Mouse (Mus musculus) lung, embryonic 14.5 days (tissue): ENCODE data around the gene Swap70. TPM values are rescaled to one million over a fixed set of nuclear protein-coding genes. Genes with fewer than 3 reads are reported as not detected.

ENCODE experiments used
- ATAC-seq: fragments of 200-750 bp; cut with Nextera tagmentation; 2 replicates; pipeline ENCODE4 v1.8.0; 2017; ENCODE audit warnings: mild to moderate bottlenecking, moderate TSS enrichment, moderate library complexity; ENCODE audit not compliant: insufficient read depth
- DNase-seq: peaks from one replicate; pipeline ENCODE4 v3.0.0-alpha.2; 2015
- H3K27ac ChIP-seq: fragments of 300-500 bp; sonication (generic); 2 replicates; pipeline ENCODE4 v1.5.1; 2014; ENCODE audit warnings: low read depth, mild to moderate bottlenecking, moderate library complexity
- H3K27me3 ChIP-seq: fragments of 300-500 bp; sonication (generic); 2 replicates; pipeline ENCODE4 v1.6.1; 2014; ENCODE audit warnings: low read length, control low read depth; ENCODE audit not compliant: insufficient read depth
- H3K36me3 ChIP-seq: fragments of 300-500 bp; sonication (generic); 2 replicates; pipeline ENCODE4 v1.6.1; 2014; ENCODE audit warnings: control low read depth; ENCODE audit not compliant: insufficient read depth
- H3K4me1 ChIP-seq: fragments of 300-500 bp; sonication (generic); 2 replicates; pipeline ENCODE4 v1.6.1; 2014; ENCODE audit warnings: antibody characterized with exemption, control low read depth; ENCODE audit not compliant: insufficient read depth
- H3K4me2 ChIP-seq: fragments of 300-500 bp; sonication (generic); 2 replicates; pipeline ENCODE4 v1.6.1; 2014; ENCODE audit warnings: mild to moderate bottlenecking
- H3K4me3 ChIP-seq: fragments of 300-500 bp; sonication (generic); 2 replicates; pipeline ENCODE4 v1.5.1; 2014; ENCODE audit warnings: low read depth, low read length
- H3K9ac ChIP-seq: fragments of 300-500 bp; sonication (generic); 2 replicates; pipeline ENCODE4 v1.6.1; 2014
- H3K9me3 ChIP-seq: fragments of 300-500 bp; sonication (generic); 2 replicates; pipeline ENCODE4 v1.6.1; 2016; ENCODE audit warnings: low read depth, low read length, control low read depth
- CTCF ChIP-seq: IDR thresholded peaks from 2 replicates; pipeline ENCODE4 v1.5.1; 2016; ENCODE audit warnings: antibody characterized with exemption, low read depth
- WGBS: fragments of 180-500 bp; shearing (Covaris S2); extraction: QIAGEN DNeasy Blood & Tissue Kit; methylation state at CpG from one replicate; pipeline ENCODE4 v1.1.7; 2014; 5-methylcytosine and 5-hydroxymethylcytosine counted together
- polyA plus RNA-seq: library from polyadenylated mRNA; unstranded; fragments of >200 nt; fragmentation: Nextera tagmentation; extraction: Ambion mirVana; gene quantifications from 2 replicates; pipeline ENCODE4 v1.2.1, GENCODE M21; 2014

Swap70 gene
- polyA plus RNA-seq, 1 experiment from 2014 or later, result 35.4 TPM

DNA sequence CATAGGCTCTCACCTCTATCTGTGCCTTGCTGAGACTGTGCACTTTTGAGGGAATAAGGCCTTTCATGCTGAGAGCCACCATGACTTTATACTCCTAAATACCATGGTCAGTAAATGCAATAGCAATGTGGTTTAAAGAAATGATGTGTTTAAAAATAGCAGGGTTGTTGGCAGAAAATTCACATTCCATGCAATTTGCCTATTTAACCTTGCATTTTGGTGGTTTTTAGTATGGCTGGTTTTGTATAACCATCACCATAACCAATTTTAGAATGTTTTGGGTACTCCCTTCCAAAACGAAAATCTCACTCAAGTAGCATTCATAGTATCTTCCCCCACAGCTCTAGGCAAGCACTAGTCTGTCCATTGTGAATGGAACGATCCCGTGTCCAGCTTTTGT is 26.3 kb downstream of the Swap70 start:
- no peaks in the 10 kb centered on the region for H3K9me3 ChIP-seq
- H3K27me3 ChIP-seq, result no peaks in the 10 kb centered on the region
- 91% methylated on average over 3 of the region's 3 CpGs for WGBS
- DNase-seq, result no peak
- no peak overlapping the region for H3K4me3 ChIP-seq
- H3K27ac ChIP-seq, result no peak overlapping the region
- no peaks in the 10 kb centered on the region for H3K4me1 ChIP-seq
- TF ChIP-seq CTCF, result no peak
- H3K36me3 ChIP-seq, result peaks cover 12% of the 10 kb centered on the region; the same call in 1 of the 2 replicates
- no peak overlapping the region for H3K9ac ChIP-seq
- ATAC-seq, result no peak
- H3K4me2 ChIP-seq, result no peak overlapping the region

GRCm38 (mm10) chr7:110248677-110249076 is 27.2 kb downstream of the Swap70 start:
- H3K36me3 ChIP-seq, result peaks cover 20% of the 10 kb centered on the region; the same call in 1 of the 2 replicates
- H3K4me3 ChIP-seq, result no peak overlapping the region
- H3K27ac ChIP-seq, result no peak overlapping the region
- no peak overlapping the region for H3K9ac ChIP-seq
- H3K27me3 ChIP-seq, result no peaks in the 10 kb centered on the region
- 87% methylated on average over 4 of the region's 4 CpGs for WGBS
- no peak for ATAC-seq
- H3K9me3 ChIP-seq, result no peaks in the 10 kb centered on the region
- no peak for TF ChIP-seq CTCF
- no peak overlapping the region for H3K4me2 ChIP-seq
- no peak for DNase-seq
- no peaks in the 10 kb centered on the region for H3K4me1 ChIP-seq

- H3K4me2 ChIP-seq, result no peak overlapping the region
- no peak overlapping the region for H3K9ac ChIP-seq
- H3K36me3 ChIP-seq, result peaks cover 16% of the 10 kb centered on the region; the same call in 1 of the 2 replicates
- no peak for DNase-seq
- ATAC-seq, result no peak
- no peak overlapping the region for H3K27ac ChIP-seq
- no peak overlapping the region for H3K4me3 ChIP-seq
- no peak for TF ChIP-seq CTCF
- H3K9me3 ChIP-seq, result no peaks in the 10 kb centered on the region
- no peaks in the 10 kb centered on the region for H3K4me1 ChIP-seq
- WGBS, result 63% methylated on average over 2 of the region's 2 CpGs
- no peaks in the 10 kb centered on the region for H3K27me3 ChIP-seq
These were observed 32.4 kb downstream of the Swap70 start for GRCm38 (mm10) chr7:110253861-110254260.

GRCm38 (mm10) chr7:110254395-110254794 is 32.9 kb downstream of the Swap70 start:
- no peak overlapping the region for H3K27ac ChIP-seq

GRCm38 (mm10) chr7:110257059-110257458 is 35.5 kb downstream of the Swap70 start:
- H3K9ac ChIP-seq, result no peak overlapping the region
- no peak for DNase-seq
- no peak for TF ChIP-seq CTCF
- no peak overlapping the region for H3K4me3 ChIP-seq
- 67% methylated on average over 2 of the region's 2 CpGs for WGBS
- H3K4me2 ChIP-seq, result no peak overlapping the region
- H3K4me1 ChIP-seq, result 0 out of 2 replicates have a peak, but pooled peaks cover 6% of the 10 kb centered on the region
- no peaks in the 10 kb centered on the region for H3K9me3 ChIP-seq
- no peak overlapping the region for H3K27ac ChIP-seq
- ATAC-seq, result no peak
- peaks cover 16% of the 10 kb centered on the region; the same call in 1 of the 2 replicates for H3K36me3 ChIP-seq
- no peaks in the 10 kb centered on the region for H3K27me3 ChIP-seq

More at GRCm38 (mm10) chr7:110254395-110254794, 32.9 kb downstream of the Swap70 start:
- Histone ChIP-seq H3K4me1 (0 out of 2 replicates have a peak, but pooled peaks cover 2% of the 10 kb centered on the region), H3K4me2 (no peak overlapping the region), H3K36me3 (peaks cover 16% of the 10 kb centered on the region; the same call in 1 of the 2 replicates), H3K9me3 (no peaks in the 10 kb centered on the region), H3K9ac (no peak overlapping the region), H3K4me3 (no peak overlapping the region), H3K27me3 (no peaks in the 10 kb centered on the region)
- DNase-seq (no peak), ATAC-seq (no peak)
- no peak for TF ChIP-seq CTCF
- WGBS, result 50% methylated on average over 5 of the region's 5 CpGs

- WGBS, result 77% methylated on average over 11 of the region's 11 CpGs
- no peak overlapping the region for H3K27ac ChIP-seq
- ATAC-seq, result no peak
These were observed 36.9 kb downstream of the Swap70 start for GRCm38 (mm10) chr7:110258196-110258950.

GRCm38 (mm10) chr7:110259966-110260711 is 38.6 kb downstream of the Swap70 start:
- Histone ChIP-seq H3K9ac (no peak overlapping the region), H3K4me2 (no peak overlapping the region), H3K9me3 (no peaks in the 10 kb centered on the region), H3K27ac (peak overlapping the region; percentile 60), H3K27me3 (no peaks in the 10 kb centered on the region), H3K4me3 (no peak overlapping the region), H3K36me3 (peaks cover 5% of the 10 kb centered on the region; the same call in 1 of the 2 replicates), H3K4me1 (0 out of 2 replicates have a peak, but pooled peaks cover 14% of the 10 kb centered on the region)
- ATAC-seq, result peak; percentile 54
- whole genome bisulfite sequencing, result 57% methylated on average over 4 of the region's 4 CpGs
- peak; percentile 79 for DNase-seq
- TF ChIP-seq CTCF, result no peak

More at GRCm38 (mm10) chr7:110258196-110258950, 36.9 kb downstream of the Swap70 start:
- H3K4me3 ChIP-seq, result no peak overlapping the region
- DNase-seq, result no peak
- no peak for TF ChIP-seq CTCF
- 0 out of 2 replicates have a peak, but pooled peaks cover 14% of the 10 kb centered on the region for H3K4me1 ChIP-seq
- no peak overlapping the region for H3K9ac ChIP-seq
- no peaks in the 10 kb centered on the region for H3K9me3 ChIP-seq
- H3K4me2 ChIP-seq, result no peak overlapping the region
- H3K27me3 ChIP-seq, result no peaks in the 10 kb centered on the region
- H3K36me3 ChIP-seq, result peaks cover 6% of the 10 kb centered on the region; the same call in 1 of the 2 replicates
